Mouse (Mus musculus): Measurements from ENCODE around the gene Slc7a5. TPM values are rescaled to one million over a fixed set of nuclear protein-coding genes. Genes with fewer than 3 reads are reported as not detected.

Slc7a5 gene
- polyA plus RNA-seq, 1 experiment from 2014 or later = 10.5 TPM

DNA sequence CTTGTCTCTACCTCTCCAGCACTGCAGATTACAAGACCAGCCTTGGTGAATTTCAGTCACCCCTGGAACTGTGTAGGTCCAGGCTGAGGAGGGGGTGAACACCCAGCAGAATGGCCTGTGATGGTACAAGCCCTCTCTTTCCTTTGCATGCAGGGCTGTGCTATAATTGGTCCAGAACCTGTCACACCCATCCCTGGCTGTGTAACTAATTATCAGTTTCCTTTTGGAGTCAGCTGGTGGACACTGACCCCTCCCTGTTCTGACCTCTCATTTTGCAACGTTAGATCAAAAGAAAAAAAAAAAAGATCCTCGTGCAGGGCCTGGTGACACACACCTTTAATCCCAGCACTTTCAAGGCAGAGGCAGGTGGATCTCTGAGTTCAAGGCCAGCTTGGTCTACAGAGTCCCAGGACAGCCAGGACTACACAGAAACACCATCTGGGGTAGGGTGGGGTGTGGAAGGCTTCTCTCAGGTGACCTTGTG lies 35.6 kb upstream of the Slc7a5 start:
- H3K4me2 ChIP-seq (ENCODE audit: low read depth, low read length) = peak overlapping the region; percentile 63; the same call in 1 of the 2 replicates
- WGBS (ENCODE audit: insufficient replicate concordance) = 17% methylated on average over 2 of the region's 2 CpGs

DNA sequence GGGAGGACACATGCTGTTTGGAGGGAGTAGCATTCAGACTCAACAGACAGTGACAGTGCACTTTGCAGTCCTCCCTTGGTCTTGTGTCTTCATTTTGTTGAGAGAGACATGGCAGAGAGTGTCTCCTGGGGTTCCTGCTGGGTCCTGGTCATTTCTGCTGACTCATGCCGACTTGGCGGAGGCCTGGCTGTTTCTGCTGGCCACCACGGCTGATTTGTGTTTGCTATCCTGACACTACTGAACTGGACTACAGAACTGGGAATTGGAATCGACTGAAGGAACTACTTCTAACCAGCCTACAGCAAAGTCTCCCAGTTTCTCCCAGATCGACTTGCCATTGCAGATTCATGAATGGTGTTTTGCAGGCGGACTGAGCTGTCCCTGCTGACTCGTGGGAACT lies 31.2 kb upstream of the Slc7a5 start:
- Histone ChIP-seq H3K4me1 (ENCODE audit: insufficient read depth) (no peaks in the 10 kb centered on the region), H3K27me3 (ENCODE audit: insufficient read depth, low read length) (no peaks in the 10 kb centered on the region), H3K9ac (replicated peaks) (no peak overlapping the region), H3K27ac (ENCODE audit: low read depth) (no peak overlapping the region), H3K9me3 (ENCODE audit: low read length) (no peaks in the 10 kb centered on the region), H3K4me3 (ENCODE audit: low read depth, low read length) (no peak overlapping the region), H3K4me2 (ENCODE audit: low read depth, low read length) (no peak overlapping the region), H3K36me3 (replicated peaks; ENCODE audit: insufficient read depth, low read length) (no peaks in the 10 kb centered on the region; the same call in 1 of the 2 replicates)
- WGBS (ENCODE audit: insufficient replicate concordance) = 75% methylated on average over 7 of the region's 7 CpGs
- no peak for TF ChIP-seq CTCF (IDR thresholded peaks at IDR 0.05; ENCODE audit: low read depth)
- no peak for TF ChIP-seq EP300 (IDR thresholded peaks at IDR 0.05; ENCODE audit: low read depth)
- DNase-seq = no peak
- ATAC-seq = no peak

More for the DNA sequence above, 35.6 kb upstream of the Slc7a5 start:
- Histone ChIP-seq H3K27me3 (ENCODE audit: insufficient read depth, low read length) (no peaks in the 10 kb centered on the region), H3K27ac (ENCODE audit: low read depth) (peak overlapping the region; percentile 75), H3K9me3 (ENCODE audit: low read length) (no peaks in the 10 kb centered on the region), H3K9ac (replicated peaks) (no peak overlapping the region), H3K4me3 (ENCODE audit: low read depth, low read length) (no peak overlapping the region), H3K36me3 (replicated peaks; ENCODE audit: insufficient read depth, low read length) (no peaks in the 10 kb centered on the region), H3K4me1 (ENCODE audit: insufficient read depth) (peaks cover 15% of the 10 kb centered on the region)
- TF ChIP-seq CTCF (IDR thresholded peaks at IDR 0.05; ENCODE audit: low read depth) (no peak), EP300 (IDR thresholded peaks at IDR 0.05; ENCODE audit: low read depth) (peak; percentile 36; the same call in 1 of the 2 replicates)
- ATAC-seq (peak; percentile 46), DNase-seq (no peak)

DNA sequence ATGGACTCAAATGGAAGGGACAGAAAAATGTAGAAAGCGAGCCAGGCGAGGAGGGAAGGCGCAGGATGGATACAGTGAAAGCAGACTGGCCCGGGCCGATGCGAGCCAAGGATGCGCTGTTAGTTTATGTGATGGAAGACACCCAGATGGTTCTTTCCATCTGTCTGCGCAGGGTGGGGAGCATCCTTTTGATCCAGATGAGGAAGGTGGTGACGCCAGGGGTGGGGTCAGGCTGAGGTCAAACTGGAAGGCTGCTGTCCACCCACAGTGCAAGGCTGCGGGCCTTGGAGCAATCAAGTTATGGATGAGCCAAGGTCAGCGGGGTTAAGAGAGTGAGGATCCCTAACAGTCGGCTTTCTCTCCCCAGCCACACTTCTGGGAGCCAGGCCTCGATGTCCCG lies 28.9 kb upstream of the Slc7a5 start:
- Histone ChIP-seq H3K27me3 (ENCODE audit: insufficient read depth, low read length) (no peaks in the 10 kb centered on the region), H3K9ac (replicated peaks) (no peak overlapping the region), H3K36me3 (replicated peaks; ENCODE audit: insufficient read depth, low read length) (no peaks in the 10 kb centered on the region; the same call in 1 of the 2 replicates), H3K27ac (ENCODE audit: low read depth) (no peak overlapping the region), H3K4me1 (ENCODE audit: insufficient read depth) (no peaks in the 10 kb centered on the region), H3K4me2 (ENCODE audit: low read depth, low read length) (no peak overlapping the region), H3K9me3 (ENCODE audit: low read length) (no peaks in the 10 kb centered on the region), H3K4me3 (ENCODE audit: low read depth, low read length) (no peak overlapping the region)
- TF ChIP-seq EP300 (IDR thresholded peaks at IDR 0.05; ENCODE audit: low read depth) (no peak), CTCF (IDR thresholded peaks at IDR 0.05; ENCODE audit: low read depth) (no peak)
- ATAC-seq (no peak), DNase-seq (no peak)
- WGBS (ENCODE audit: insufficient replicate concordance) = 76% methylated on average over 14 of the region's 14 CpGs

DNA sequence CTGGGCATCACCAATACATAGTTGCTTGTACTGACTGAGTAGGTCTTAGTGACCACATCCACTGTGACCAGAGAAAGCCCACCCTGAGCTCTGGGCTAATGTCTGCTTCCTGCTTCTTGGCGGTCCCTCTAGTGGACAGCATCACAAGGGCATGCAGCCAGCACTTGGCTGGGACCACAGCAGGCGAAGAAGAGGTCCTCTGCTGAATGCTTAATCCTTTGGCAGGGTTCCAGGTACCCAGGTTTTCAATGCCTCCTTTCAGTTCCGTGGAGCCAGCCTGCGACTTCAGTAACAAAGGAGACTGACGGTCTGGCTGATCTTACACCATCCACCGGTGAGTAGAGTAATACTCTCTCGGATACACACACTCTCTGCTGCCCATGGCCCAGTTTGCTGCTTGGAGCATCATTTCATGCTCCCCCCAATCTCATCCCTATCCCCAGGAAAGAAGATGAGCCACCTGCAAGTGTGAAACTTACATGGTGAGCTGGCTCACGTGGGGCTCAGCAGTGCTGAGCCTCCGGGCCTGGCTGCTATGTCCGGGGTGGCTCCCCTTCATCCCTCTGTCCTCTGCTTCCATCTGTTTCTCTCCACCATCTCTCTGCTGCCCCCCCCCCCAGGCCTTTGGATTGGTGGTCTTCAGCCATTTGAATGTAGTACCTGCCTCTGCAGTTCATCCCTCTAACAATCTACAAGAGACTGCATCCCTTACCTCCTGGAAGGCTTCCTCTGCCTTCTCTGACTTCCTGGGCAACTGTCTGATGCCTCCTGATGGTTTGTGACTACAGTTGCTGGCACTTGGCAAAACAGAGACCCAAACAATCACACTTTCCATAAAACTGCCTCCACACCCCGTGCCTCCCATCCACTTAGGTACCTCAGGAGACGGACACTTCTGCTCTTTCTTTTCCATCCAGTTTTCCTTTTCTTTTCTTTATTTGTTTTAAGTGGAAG lies 28.1 kb upstream of the Slc7a5 start:
- H3K4me3 ChIP-seq (ENCODE audit: low read depth, low read length) = no peak overlapping the region
- 63% methylated on average over 12 of the region's 12 CpGs for WGBS (ENCODE audit: insufficient replicate concordance)
- H3K4me2 ChIP-seq (ENCODE audit: low read depth, low read length) = no peak overlapping the region
- no peaks in the 10 kb centered on the region for H3K4me1 ChIP-seq (ENCODE audit: insufficient read depth)
- no peaks in the 10 kb centered on the region for H3K9me3 ChIP-seq (ENCODE audit: low read length)
- ATAC-seq (no peak), DNase-seq (no peak)
- H3K9ac ChIP-seq (replicated peaks) = no peak overlapping the region
- no peaks in the 10 kb centered on the region for H3K27me3 ChIP-seq (ENCODE audit: insufficient read depth, low read length)
- TF ChIP-seq CTCF (IDR thresholded peaks at IDR 0.05; ENCODE audit: low read depth) (peak; percentile 51), EP300 (IDR thresholded peaks at IDR 0.05; ENCODE audit: low read depth) (no peak)
- no peak overlapping the region for H3K27ac ChIP-seq (ENCODE audit: low read depth)
- no peaks in the 10 kb centered on the region; the same call in 1 of the 2 replicates for H3K36me3 ChIP-seq (replicated peaks; ENCODE audit: insufficient read depth, low read length)

DNA sequence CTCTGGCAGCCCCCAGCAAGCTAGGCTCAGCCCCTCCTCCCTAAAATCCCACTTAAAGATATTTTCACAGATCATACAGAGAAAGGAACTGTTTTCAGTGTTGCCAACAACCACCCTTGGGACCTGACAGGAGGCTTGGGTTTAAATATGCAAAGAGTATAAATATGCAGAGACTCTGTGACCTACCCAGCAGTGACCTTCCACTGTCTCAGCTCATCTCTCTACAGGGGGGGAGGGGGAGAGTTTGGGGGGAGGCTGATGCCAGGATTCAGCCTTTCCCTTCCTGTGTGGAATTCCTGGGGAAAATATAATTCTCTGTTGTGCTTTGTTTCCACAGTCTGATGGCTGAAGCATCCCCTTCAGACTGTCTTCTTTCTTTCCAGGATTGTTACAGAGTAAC lies 27.4 kb upstream of the Slc7a5 start:
- no peaks in the 10 kb centered on the region for H3K27me3 ChIP-seq (ENCODE audit: insufficient read depth, low read length)
- DNase-seq (no peak), ATAC-seq (no peak)
- no peaks in the 10 kb centered on the region; the same call in 1 of the 2 replicates for H3K36me3 ChIP-seq (replicated peaks; ENCODE audit: insufficient read depth, low read length)
- no peak for TF ChIP-seq EP300 (IDR thresholded peaks at IDR 0.05; ENCODE audit: low read depth)
- TF ChIP-seq CTCF (IDR thresholded peaks at IDR 0.05; ENCODE audit: low read depth) = no peak
- H3K9ac ChIP-seq (replicated peaks) = no peak overlapping the region
- H3K4me2 ChIP-seq (ENCODE audit: low read depth, low read length) = no peak overlapping the region
- no peak overlapping the region for H3K4me3 ChIP-seq (ENCODE audit: low read depth, low read length)
- H3K27ac ChIP-seq (ENCODE audit: low read depth) = no peak overlapping the region
- no peaks in the 10 kb centered on the region for H3K4me1 ChIP-seq (ENCODE audit: insufficient read depth)
- H3K9me3 ChIP-seq (ENCODE audit: low read length) = no peaks in the 10 kb centered on the region

DNA sequence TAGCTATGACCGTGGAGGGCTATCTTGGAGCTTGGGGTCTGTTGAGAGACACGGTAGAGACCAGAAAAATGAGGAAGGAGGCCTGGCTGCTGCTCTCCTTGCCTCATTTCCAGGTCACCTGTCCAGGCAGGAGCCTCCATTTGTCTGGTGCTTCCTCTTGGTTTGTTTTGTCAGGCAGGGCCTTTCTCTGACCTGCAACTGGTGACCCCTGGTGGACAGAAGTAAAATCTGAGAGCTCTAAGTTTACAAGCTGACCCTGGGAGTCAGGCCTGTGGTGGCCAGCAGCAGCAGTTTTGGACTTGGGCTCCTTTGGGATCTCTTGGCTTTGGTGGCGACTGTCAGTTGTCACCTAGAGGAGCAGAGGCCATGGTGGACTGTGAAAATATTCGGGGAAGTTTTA lies 27.0 kb upstream of the Slc7a5 start:
- Histone ChIP-seq H3K4me1 (ENCODE audit: insufficient read depth) (no peaks in the 10 kb centered on the region), H3K9me3 (ENCODE audit: low read length) (no peaks in the 10 kb centered on the region), H3K4me2 (ENCODE audit: low read depth, low read length) (no peak overlapping the region), H3K4me3 (ENCODE audit: low read depth, low read length) (no peak overlapping the region), H3K27me3 (ENCODE audit: insufficient read depth, low read length) (no peaks in the 10 kb centered on the region), H3K27ac (ENCODE audit: low read depth) (no peak overlapping the region), H3K9ac (replicated peaks) (no peak overlapping the region), H3K36me3 (replicated peaks; ENCODE audit: insufficient read depth, low read length) (no peaks in the 10 kb centered on the region; the same call in 1 of the 2 replicates)
- TF ChIP-seq CTCF (IDR thresholded peaks at IDR 0.05; ENCODE audit: low read depth) (peak; percentile 73), EP300 (IDR thresholded peaks at IDR 0.05; ENCODE audit: low read depth) (no peak)
- WGBS (ENCODE audit: insufficient replicate concordance) = 31% methylated on average over 4 of the region's 4 CpGs
- peak; percentile 42 for DNase-seq
- ATAC-seq = peak; percentile 56

All from liver, postnatal 0 days (tissue).